Mouse (Mus musculus): ENCODE results near the gene Igbp1. TPM values are rescaled to one million over a fixed set of nuclear protein-coding genes. Genes with fewer than 3 reads are reported as not detected.

The Igbp1 gene
- total and polyA plus RNA-seq, 3 experiments = 72.7 to 116 (median 92.6) TPM

GRCm38 (mm10) chrX:100565696-100566095 lies 71.6 kb downstream of the Igbp1 start:
- Histone ChIP-seq H3K27ac (ENCODE audit: insufficient read depth, low read depth) (no peak overlapping the region), H3K9ac (ENCODE audit: insufficient read depth, low read depth) (no peak overlapping the region), H3K9me3 (replicated peaks; ENCODE audit: low read length) (no peaks in the 10 kb centered on the region), H3K4me3 (replicated peaks in 1 of 3; ENCODE audit: low read depth in 2 of 3, low read length in 2 of 3, poor library complexity in 1 of 3) (no peak overlapping the region), H3K27me3 (replicated peaks) (no peaks in the 10 kb centered on the region), H3K4me1 (ENCODE audit: control insufficient read depth in 1 of 2, insufficient read depth in 2 of 2) (no peaks in the 10 kb centered on the region), H3K36me3 (replicated peaks in 1 of 2; ENCODE audit: control insufficient read depth in 1 of 2, insufficient read depth in 1 of 2, low read length in 1 of 2) (no peaks in the 10 kb centered on the region), H3K79me2 (replicated peaks; ENCODE audit: control insufficient read depth, extremely low read depth, insufficient read depth, poor library complexity, severe bottlenecking) (no peaks in the 10 kb centered on the region), H3K4me2 (ENCODE audit: insufficient read depth, low read depth, poor library complexity, severe bottlenecking) (no peak overlapping the region)
- dilution Hi-C loops (cut with MboI; ENCODE audit: extremely low pct_ligation_motif_present, extremely low pct_unique_long_range_greater_than_20kb, low sequenced_read_pairs) (no loop called here), in situ Hi-C loops (cut with MboI; ENCODE audit: low pct_ligation_motif_present, low pct_unique_long_range_greater_than_20kb, low sequenced_read_pairs) (no loop called here)
- no peak for TF ChIP-seq CHD1 (IDR thresholded peaks at IDR 0.05; ENCODE audit: low read depth, low read length)
- no peak for TF ChIP-seq SMC3 (IDR thresholded peaks at IDR 0.05; ENCODE audit: low read depth, low read length)
- no peak for TF ChIP-seq EP300 (IDR thresholded peaks at IDR 0.05; ENCODE audit: low read length)
- TF ChIP-seq NELFE (IDR thresholded peaks at IDR 0.05; ENCODE audit: low read depth, low read length) = no peak
- TF ChIP-seq POLR2A (IDR thresholded peaks at IDR 0.05; ENCODE audit: low read depth, low read length) = no peak
- TF ChIP-seq TBP (conservative IDR thresholded peaks at IDR 0.05; ENCODE audit: low read depth, low read length) = no peak
- TF ChIP-seq CHD2 (IDR thresholded peaks at IDR 0.05; ENCODE audit: low read length) = no peak
- no peak for TF ChIP-seq JUND (conservative IDR thresholded peaks at IDR 0.05; ENCODE audit: low read depth, low read length)
- no peak for TF ChIP-seq ZC3H11A (IDR thresholded peaks at IDR 0.05; ENCODE audit: low read depth, low read length)
- no peak for TF ChIP-seq JUN (IDR thresholded peaks at IDR 0.05; ENCODE audit: insufficient read depth, low read depth, low read length)
- no peak for TF ChIP-seq MYC (IDR thresholded peaks at IDR 0.05; ENCODE audit: low read depth, low read length)
- TF ChIP-seq RCOR1 (conservative IDR thresholded peaks at IDR 0.05; ENCODE audit: low read depth, low read length) = no peak
- no peak for TF ChIP-seq ZKSCAN1 (IDR thresholded peaks at IDR 0.05; ENCODE audit: borderline replicate concordance, low read depth, low read length)
- no peak for TF ChIP-seq POLR2AphosphoS2 (IDR thresholded peaks at IDR 0.05; ENCODE audit: low read depth, low read length)
- no peak for TF ChIP-seq KAT2A (IDR thresholded peaks at IDR 0.05; ENCODE audit: insufficient replicate concordance, low read length)
- TF ChIP-seq TCF12 (IDR thresholded peaks at IDR 0.05; ENCODE audit: low read depth, low read length) = no peak
- no peak for TF ChIP-seq MEF2A (IDR thresholded peaks at IDR 0.05; ENCODE audit: borderline replicate concordance, low read depth, low read length)
- TF ChIP-seq UBTF (IDR thresholded peaks at IDR 0.05; ENCODE audit: low read depth, low read length) = no peak
- no peak for TF ChIP-seq IRF4 (IDR thresholded peaks at IDR 0.05; ENCODE audit: low read depth, low read length)
- no peak for TF ChIP-seq ZMIZ1 (IDR thresholded peaks at IDR 0.05; ENCODE audit: low read depth, low read length)
- DNase-seq (ENCODE audit: extremely low read depth) = no peak

Other genes with a start within 250 kb of the Igbp1 start
- gene Otud6a, start 65.3 kb upstream of the Igbp1 start, total RNA-seq (2012; rRNA removed) = not detected in 2 replicates
- not detected in 2 replicates for gene Otud6a, start 65.3 kb upstream of the Igbp1 start, total RNA-seq (2014; rRNA removed)
- gene Otud6a, start 65.3 kb upstream of the Igbp1 start, polyA plus RNA-seq (2012; ENCODE audit: insufficient read length, low read depth) = not detected in 2 replicates
- gene Awat2, start 51.6 kb upstream of the Igbp1 start, total RNA-seq (2012; rRNA removed) = 0.92 and 1.1 TPM in 2 replicates
- gene Awat2, start 51.6 kb upstream of the Igbp1 start, total RNA-seq (2014; rRNA removed) = 1.0 and 2.0 TPM in 2 replicates
- 0.50 and 0.67 TPM in 2 replicates for gene Awat2, start 51.6 kb upstream of the Igbp1 start, polyA plus RNA-seq (2012; ENCODE audit: insufficient read length, low read depth)
- gene Dgat2l6, start 30.5 kb downstream of the Igbp1 start, total RNA-seq (2012; rRNA removed) = not detected in 2 replicates
- gene Dgat2l6, start 30.5 kb downstream of the Igbp1 start, total RNA-seq (2014; rRNA removed) = 0.07 TPM in 1 of 2 replicates, not detected in the other
- not detected in 2 replicates for gene Dgat2l6, start 30.5 kb downstream of the Igbp1 start, polyA plus RNA-seq (2012; ENCODE audit: insufficient read length, low read depth)
- not detected in 2 replicates for gene Awat1, start 78.0 kb downstream of the Igbp1 start, total RNA-seq (2012; rRNA removed)
- gene Awat1, start 78.0 kb downstream of the Igbp1 start, total RNA-seq (2014; rRNA removed) = not detected in 2 replicates
- gene Awat1, start 78.0 kb downstream of the Igbp1 start, polyA plus RNA-seq (2012; ENCODE audit: insufficient read length, low read depth) = not detected in 2 replicates
- not detected in 2 replicates for gene P2ry4, start 100.6 kb downstream of the Igbp1 start, total RNA-seq (2012; rRNA removed)
- not detected in 2 replicates for gene P2ry4, start 100.6 kb downstream of the Igbp1 start, total RNA-seq (2014; rRNA removed)
- not detected in 2 replicates for gene P2ry4, start 100.6 kb downstream of the Igbp1 start, polyA plus RNA-seq (2012; ENCODE audit: insufficient read length, low read depth)
- not detected in 2 replicates for gene Arr3, start 111.2 kb downstream of the Igbp1 start, total RNA-seq (2012; rRNA removed)
- gene Arr3, start 111.2 kb downstream of the Igbp1 start, total RNA-seq (2014; rRNA removed) = not detected in 2 replicates
- gene Arr3, start 111.2 kb downstream of the Igbp1 start, polyA plus RNA-seq (2012; ENCODE audit: insufficient read length, low read depth) = not detected in 2 replicates
- 24.0 and 27.1 TPM in 2 replicates for gene Kif4, start 131.4 kb downstream of the Igbp1 start, total RNA-seq (2012; rRNA removed)
- gene Kif4, start 131.4 kb downstream of the Igbp1 start, total RNA-seq (2014; rRNA removed) = 29.5 and 32.2 TPM in 2 replicates
- 34.6 and 38.8 TPM in 2 replicates for gene Kif4, start 131.4 kb downstream of the Igbp1 start, polyA plus RNA-seq (2012; ENCODE audit: insufficient read length, low read depth)
- 33.8 and 47.0 TPM in 2 replicates for gene Pdzd11, start 132.3 kb downstream of the Igbp1 start, total RNA-seq (2012; rRNA removed)
- 77.0 and 78.9 TPM in 2 replicates for gene Pdzd11, start 132.3 kb downstream of the Igbp1 start, total RNA-seq (2014; rRNA removed)
- gene Pdzd11, start 132.3 kb downstream of the Igbp1 start, polyA plus RNA-seq (2012; ENCODE audit: insufficient read length, low read depth) = 62.4 and 77.2 TPM in 2 replicates
- gene Gdpd2, start 235.6 kb downstream of the Igbp1 start, total RNA-seq (2012; rRNA removed) = not detected in 2 replicates
- not detected in 2 replicates for gene Gdpd2, start 235.6 kb downstream of the Igbp1 start, total RNA-seq (2014; rRNA removed)
- gene Gdpd2, start 235.6 kb downstream of the Igbp1 start, polyA plus RNA-seq (2012; ENCODE audit: insufficient read length, low read depth) = 0.09 TPM in 1 of 2 replicates, not detected in the other